Mouse (Mus musculus): ENCODE measurements around the gene Hspg2. TPM values are rescaled to one million over a fixed set of nuclear protein-coding genes. Genes with fewer than 3 reads are reported as not detected.
A peak's percentile ranks its signal among the peaks of the same experiment; 100 is the strongest.

Hspg2 gene
- polyA plus RNA-seq, 1 experiment from 2014 or later, result 31.3 TPM

DNA sequence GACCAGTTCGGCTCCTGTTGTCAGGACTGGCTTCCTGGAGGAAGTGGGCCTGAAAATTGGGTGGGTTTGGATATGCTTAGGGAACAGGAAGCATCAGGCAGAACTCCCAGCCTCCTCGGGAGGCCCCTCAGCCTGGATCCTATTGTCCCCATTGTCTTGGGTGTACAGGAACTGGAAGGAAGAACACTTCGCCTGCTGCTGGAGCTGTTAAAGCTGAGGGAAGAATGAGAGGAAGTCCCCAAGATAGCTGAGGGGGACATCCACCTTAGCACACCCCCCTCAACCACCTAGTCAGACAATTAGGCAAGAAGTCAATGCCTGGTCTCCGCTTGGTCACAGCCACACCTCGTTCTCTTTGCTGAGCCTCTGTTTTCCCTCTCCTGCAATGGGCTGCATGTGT lies 9.7 kb downstream of the Hspg2 start:
- no peaks in the 10 kb centered on the region for H3K27me3 ChIP-seq (ENCODE audit: insufficient read depth, low read length)
- no peaks in the 10 kb centered on the region for H3K9me3 ChIP-seq (replicated peaks; ENCODE audit: low read length)
- WGBS, result 59% methylated on average over 5 of the region's 5 CpGs
- peaks cover 74% of the 10 kb centered on the region for H3K4me1 ChIP-seq (replicated peaks; ENCODE audit: insufficient read depth, low read length)
- H3K9ac ChIP-seq (ENCODE audit: low read depth, low read length), result no peak overlapping the region
- H3K4me2 ChIP-seq (ENCODE audit: low read length), result 0 out of 2 replicates have a peak overlapping the region, but pooled peaks have one; percentile 27
- ATAC-seq (replicated peaks; ENCODE audit: low FRiP score, low read depth) (no peak), DNase-seq (ENCODE audit: low spot score) (peak; percentile 60)
- H3K27ac ChIP-seq, result peak overlapping the region; percentile 95
- no peak overlapping the region for H3K4me3 ChIP-seq (replicated peaks; ENCODE audit: low read depth, low read length)
- no peaks in the 10 kb centered on the region for H3K36me3 ChIP-seq (ENCODE audit: insufficient read depth, low read length)
- TF ChIP-seq CTCF (IDR thresholded peaks at IDR 0.05; ENCODE audit: low read depth), result no peak

DNA sequence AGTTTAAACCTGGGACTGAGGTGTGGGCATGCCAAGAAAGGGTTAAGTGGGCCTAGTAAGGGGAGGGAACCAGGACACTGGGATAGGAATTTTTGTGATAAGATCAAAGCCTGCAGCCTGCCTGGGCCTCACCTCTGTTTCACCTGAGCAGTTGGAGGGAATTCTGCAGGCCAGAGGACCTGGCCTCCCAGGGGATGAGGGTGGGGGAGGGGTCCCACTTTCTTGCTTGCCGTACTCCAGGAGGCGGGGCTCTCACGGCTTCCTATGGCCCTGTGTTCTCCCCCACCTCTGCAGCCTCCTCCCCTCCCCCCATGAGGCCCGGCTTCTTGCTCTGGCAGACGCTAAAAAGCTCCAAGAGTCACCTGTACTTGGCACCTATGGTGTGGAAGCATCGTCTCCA lies 11.2 kb downstream of the Hspg2 start:
- H3K27ac ChIP-seq, result peak overlapping the region; percentile 95
- DNase-seq (ENCODE audit: low spot score), result peak; percentile 63
- H3K4me3 ChIP-seq (replicated peaks; ENCODE audit: low read depth, low read length), result no peak overlapping the region
- H3K4me1 ChIP-seq (replicated peaks; ENCODE audit: insufficient read depth, low read length), result peaks cover 71% of the 10 kb centered on the region
- H3K9me3 ChIP-seq (replicated peaks; ENCODE audit: low read length), result no peaks in the 10 kb centered on the region
- H3K36me3 ChIP-seq (ENCODE audit: insufficient read depth, low read length), result no peaks in the 10 kb centered on the region
- H3K9ac ChIP-seq (ENCODE audit: low read depth, low read length), result peak overlapping the region; percentile 3; the same call in 1 of the 2 replicates
- WGBS, result 8% methylated on average over 6 of the region's 6 CpGs
- peak; percentile 57 for ATAC-seq (replicated peaks; ENCODE audit: low FRiP score, low read depth)
- H3K4me2 ChIP-seq (ENCODE audit: low read length), result peak overlapping the region; percentile 27
- no peak for TF ChIP-seq CTCF (IDR thresholded peaks at IDR 0.05; ENCODE audit: low read depth)
- no peaks in the 10 kb centered on the region for H3K27me3 ChIP-seq (ENCODE audit: insufficient read depth, low read length)

DNA sequence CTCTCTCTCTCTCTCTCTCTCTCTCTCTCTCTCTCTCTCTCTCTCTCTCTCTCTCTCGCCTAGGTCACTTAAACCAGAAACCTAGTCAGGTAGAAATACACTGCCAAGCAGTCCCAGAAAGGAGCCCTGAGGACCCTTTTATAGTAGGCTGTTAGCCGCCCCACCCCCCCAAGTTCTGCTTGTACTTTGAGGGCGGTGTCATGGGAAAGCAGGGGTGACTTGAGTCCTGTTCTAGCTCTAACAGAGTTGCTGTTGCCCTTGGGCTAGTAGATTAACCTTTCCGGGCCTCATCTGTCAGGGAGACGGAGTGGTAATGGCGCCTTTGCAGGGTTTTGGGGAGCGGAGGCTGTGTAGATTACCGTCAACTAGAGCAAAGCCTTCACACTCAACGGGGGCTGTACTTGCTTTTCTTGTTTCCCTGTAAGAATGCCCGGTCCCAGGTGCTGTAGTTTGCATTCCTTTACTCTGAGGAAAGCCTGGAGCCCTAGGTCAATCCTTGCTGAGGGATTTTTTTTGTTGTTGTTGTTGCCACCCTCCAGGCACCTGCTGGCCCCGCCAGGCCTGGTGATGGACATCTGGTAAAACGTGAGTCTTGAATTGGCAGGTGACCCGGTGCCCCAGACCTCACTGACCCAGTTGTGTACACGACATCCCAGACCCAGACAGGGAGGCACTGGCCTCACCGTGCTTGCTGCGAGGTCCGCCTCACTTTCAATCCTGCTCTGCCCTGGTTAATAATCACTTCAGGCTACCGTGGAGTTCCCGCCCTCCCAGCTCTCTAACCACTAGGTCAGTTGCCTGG lies 11.8 kb downstream of the Hspg2 start:
- Histone ChIP-seq H3K9me3 (replicated peaks; ENCODE audit: low read length) (no peaks in the 10 kb centered on the region), H3K9ac (ENCODE audit: low read depth, low read length) (peak overlapping the region; percentile 3; the same call in 1 of the 2 replicates), H3K27ac (peak overlapping the region; percentile 95), H3K36me3 (ENCODE audit: insufficient read depth, low read length) (no peaks in the 10 kb centered on the region), H3K27me3 (ENCODE audit: insufficient read depth, low read length) (no peaks in the 10 kb centered on the region), H3K4me1 (replicated peaks; ENCODE audit: insufficient read depth, low read length) (peaks cover 71% of the 10 kb centered on the region), H3K4me3 (replicated peaks; ENCODE audit: low read depth, low read length) (no peak overlapping the region), H3K4me2 (ENCODE audit: low read length) (peak overlapping the region; percentile 27)
- no peak for TF ChIP-seq CTCF (IDR thresholded peaks at IDR 0.05; ENCODE audit: low read depth)
- ATAC-seq (replicated peaks; ENCODE audit: low FRiP score, low read depth), result peak; percentile 74
- peak; percentile 66 for DNase-seq (ENCODE audit: low spot score)
- 25% methylated on average over 19 of the region's 19 CpGs for whole genome bisulfite sequencing

DNA sequence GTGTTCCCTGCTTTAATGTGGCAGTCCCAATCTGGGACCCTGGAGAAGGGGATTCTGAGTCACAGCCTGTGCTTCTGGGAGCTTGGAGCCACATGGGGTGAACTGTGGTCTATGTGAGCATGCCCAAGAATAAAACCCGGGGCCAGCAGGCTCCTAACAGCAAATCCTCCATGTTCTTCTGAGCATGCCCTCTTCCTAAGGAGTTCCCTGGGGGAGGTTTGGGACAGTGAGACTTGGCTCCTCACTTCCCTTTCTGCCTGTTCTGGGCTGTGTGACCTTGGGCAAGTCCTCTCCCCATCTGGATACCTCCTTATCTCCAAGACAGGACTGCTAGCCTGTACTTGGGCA lies 12.4 kb downstream of the Hspg2 start:
- peak overlapping the region; percentile 95 for H3K27ac ChIP-seq
- DNase-seq (ENCODE audit: low spot score) (no peak), ATAC-seq (replicated peaks; ENCODE audit: low FRiP score, low read depth) (no peak)
- no peak overlapping the region for H3K4me3 ChIP-seq (replicated peaks; ENCODE audit: low read depth, low read length)
- no peak overlapping the region for H3K9ac ChIP-seq (ENCODE audit: low read depth, low read length)
- peaks cover 71% of the 10 kb centered on the region for H3K4me1 ChIP-seq (replicated peaks; ENCODE audit: insufficient read depth, low read length)
- H3K4me2 ChIP-seq (ENCODE audit: low read length), result peak overlapping the region; percentile 22
- 6% methylated on average over 1 of the region's 1 CpGs for WGBS
- no peaks in the 10 kb centered on the region for H3K27me3 ChIP-seq (ENCODE audit: insufficient read depth, low read length)
- no peak for TF ChIP-seq CTCF (IDR thresholded peaks at IDR 0.05; ENCODE audit: low read depth)
- no peaks in the 10 kb centered on the region for H3K9me3 ChIP-seq (replicated peaks; ENCODE audit: low read length)
- H3K36me3 ChIP-seq (ENCODE audit: insufficient read depth, low read length), result no peaks in the 10 kb centered on the region

DNA sequence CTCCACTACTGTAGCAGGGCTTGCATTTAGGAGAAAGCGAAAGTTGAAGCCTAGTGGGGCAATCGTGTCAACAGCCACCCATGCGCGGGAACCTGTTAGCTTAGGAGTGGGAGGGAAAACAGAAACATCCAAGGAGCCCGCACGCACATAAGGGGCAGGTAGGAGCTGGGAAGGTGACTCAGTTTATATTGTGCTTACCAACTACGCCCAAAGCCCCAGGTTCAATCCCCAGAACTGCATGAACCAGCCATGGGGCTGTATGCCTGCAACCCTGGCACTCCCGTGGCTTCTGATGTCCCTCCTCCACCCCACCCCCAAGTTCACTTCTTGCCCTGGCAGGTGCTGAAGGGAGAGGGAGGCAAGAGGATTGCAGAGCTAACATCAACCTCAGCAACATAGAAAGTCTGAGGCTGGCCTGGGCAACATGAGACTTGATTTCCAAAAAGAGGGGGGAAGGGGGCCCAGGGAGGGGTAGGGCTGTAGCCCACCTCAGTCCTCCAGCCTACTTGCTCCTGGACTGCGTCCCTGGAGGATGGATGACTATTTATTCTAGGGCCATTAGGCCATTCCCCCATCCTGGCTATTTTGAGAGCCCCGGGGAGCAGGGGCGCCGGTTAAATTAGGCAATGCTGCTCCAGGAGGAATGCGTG lies 12.9 kb downstream of the Hspg2 start:
- no peaks in the 10 kb centered on the region for H3K27me3 ChIP-seq (ENCODE audit: insufficient read depth, low read length)
- H3K9ac ChIP-seq (ENCODE audit: low read depth, low read length), result no peak overlapping the region
- H3K4me3 ChIP-seq (replicated peaks; ENCODE audit: low read depth, low read length), result no peak overlapping the region
- no peak for ATAC-seq (replicated peaks; ENCODE audit: low FRiP score, low read depth)
- no peak for TF ChIP-seq CTCF (IDR thresholded peaks at IDR 0.05; ENCODE audit: low read depth)
- H3K9me3 ChIP-seq (replicated peaks; ENCODE audit: low read length), result no peaks in the 10 kb centered on the region
- no peaks in the 10 kb centered on the region for H3K36me3 ChIP-seq (ENCODE audit: insufficient read depth, low read length)
- WGBS, result 39% methylated on average over 13 of the region's 13 CpGs
- no peak for DNase-seq (ENCODE audit: low spot score)
- H3K4me1 ChIP-seq (replicated peaks; ENCODE audit: insufficient read depth, low read length), result peaks cover 71% of the 10 kb centered on the region
- peak overlapping the region; percentile 22 for H3K4me2 ChIP-seq (ENCODE audit: low read length)
- H3K27ac ChIP-seq, result peak overlapping the region; percentile 95

DNA sequence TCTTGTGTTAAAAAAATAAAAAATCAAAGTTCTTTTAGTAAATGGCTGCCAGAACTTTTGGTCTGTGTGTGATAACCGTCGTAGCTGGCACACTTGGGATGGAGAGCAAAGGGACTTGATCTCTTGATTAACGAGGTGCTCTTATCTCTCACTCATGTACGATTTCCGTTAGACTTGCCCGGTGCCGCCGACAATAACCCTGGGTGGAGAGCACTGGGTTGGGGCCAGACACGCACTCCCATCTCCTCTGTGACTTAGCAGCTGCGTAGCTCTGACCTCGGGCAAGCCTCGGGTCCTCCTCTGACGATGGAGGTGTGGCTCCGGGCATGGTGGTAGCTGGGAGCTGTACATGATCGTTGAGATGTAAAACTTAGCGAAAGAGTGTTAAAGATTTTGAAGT lies 15.3 kb downstream of the Hspg2 start:
- Histone ChIP-seq H3K36me3 (ENCODE audit: insufficient read depth, low read length) (no peaks in the 10 kb centered on the region), H3K4me3 (replicated peaks; ENCODE audit: low read depth, low read length) (no peak overlapping the region), H3K9ac (ENCODE audit: low read depth, low read length) (no peak overlapping the region), H3K9me3 (replicated peaks; ENCODE audit: low read length) (no peaks in the 10 kb centered on the region), H3K4me2 (ENCODE audit: low read length) (no peak overlapping the region), H3K4me1 (replicated peaks; ENCODE audit: insufficient read depth, low read length) (peaks cover 78% of the 10 kb centered on the region), H3K27ac (peak overlapping the region; percentile 89), H3K27me3 (ENCODE audit: insufficient read depth, low read length) (no peaks in the 10 kb centered on the region)
- no peak for TF ChIP-seq CTCF (IDR thresholded peaks at IDR 0.05; ENCODE audit: low read depth)
- no peak for ATAC-seq (replicated peaks; ENCODE audit: low FRiP score, low read depth)
- WGBS, result 35% methylated on average over 16 of the region's 16 CpGs
- no peak for DNase-seq (ENCODE audit: low spot score)
